Mouse (Mus musculus) forebrain, embryonic 16.5 days (tissue): ENCODE results near the gene Fgf23. TPM values are rescaled to one million over a fixed set of nuclear protein-coding genes. Genes with fewer than 3 reads are reported as not detected.

Experiments
- ATAC-seq: fragments of 200-750 bp; cut with Nextera tagmentation; 2 replicates; pipeline ENCODE4 v1.8.0; 2017; ENCODE audit warnings: mild to moderate bottlenecking, moderate library complexity
- H3K27ac ChIP-seq: fragments of 300-500 bp; sonication (generic); 2 replicates; pipeline ENCODE4 v1.5.1; 2014; ENCODE audit warnings: low read length, control low read depth
- H3K27me3 ChIP-seq: fragments of 300-500 bp; sonication (generic); replicated peaks from 2 replicates; pipeline ENCODE4 v1.6.1; 2014; ENCODE audit warnings: low read length; ENCODE audit not compliant: control insufficient read depth, insufficient read depth
- H3K36me3 ChIP-seq: fragments of 300-500 bp; sonication (generic); 2 replicates; pipeline ENCODE4 v1.6.1; 2014; ENCODE audit not compliant: control insufficient read depth, insufficient read depth
- H3K4me1 ChIP-seq: fragments of 300-500 bp; sonication (generic); replicated peaks from 2 replicates; pipeline ENCODE4 v1.6.1; 2014; ENCODE audit warnings: low read length; ENCODE audit not compliant: control insufficient read depth, insufficient read depth
- H3K4me2 ChIP-seq: fragments of 300-500 bp; sonication (generic); 2 replicates; pipeline ENCODE4 v1.6.1; 2014; ENCODE audit warnings: mild to moderate bottlenecking, low read length, control low read depth
- H3K4me3 ChIP-seq: fragments of 300-500 bp; sonication (generic); replicated peaks from 2 replicates; pipeline ENCODE4 v1.5.1; 2014; ENCODE audit warnings: mild to moderate bottlenecking, low read length, control low read depth
- H3K9ac ChIP-seq: fragments of 300-500 bp; sonication (generic); replicated peaks from 2 replicates; pipeline ENCODE4 v1.6.1; 2014; ENCODE audit warnings: low read depth, low read length, control low read depth
- H3K9me3 ChIP-seq: fragments of 300-500 bp; sonication (generic); 2 replicates; pipeline ENCODE4 v1.6.1; 2016; ENCODE audit warnings: low read length; ENCODE audit not compliant: control insufficient read depth
- WGBS: fragments of 180-500 bp; shearing (Covaris S2); extraction: QIAGEN DNeasy Blood & Tissue Kit; methylation state at CpG from one replicate; pipeline ENCODE4 v1.1.7; 2014; 5-methylcytosine and 5-hydroxymethylcytosine counted together
- polyA plus RNA-seq: library from polyadenylated mRNA; unstranded; fragments of >200 nt; fragmentation: Nextera tagmentation; extraction: Ambion mirVana; gene quantifications from 2 replicates; pipeline ENCODE4 v1.2.1, GENCODE M21; 2015

Fgf23 gene
- 0.19 TPM in 1 of 2 replicates, not detected in the other for polyA plus RNA-seq

- no peak for ATAC-seq
- Histone ChIP-seq H3K27ac (no peak within 1 kb of the TSS), H3K9me3 (no peaks in the 10 kb centered on the region), H3K4me3 (no peak within 1 kb of the TSS), H3K36me3 (no peaks in the 10 kb centered on the region), H3K4me2 (no peak within 1 kb of the TSS), H3K27me3 (no peaks in the 10 kb centered on the region), H3K9ac (no peak within 1 kb of the TSS), H3K4me1 (no peaks in the 10 kb centered on the region)
- WGBS, result 12% methylated on average over 5 of the region's 5 CpGs
Observed at GRCm38 (mm10) chr6:127072817-127073216, at the start of gene Fgf23. Gene Fgf23 (plus strand): TSS chr6:127072902.

DNA sequence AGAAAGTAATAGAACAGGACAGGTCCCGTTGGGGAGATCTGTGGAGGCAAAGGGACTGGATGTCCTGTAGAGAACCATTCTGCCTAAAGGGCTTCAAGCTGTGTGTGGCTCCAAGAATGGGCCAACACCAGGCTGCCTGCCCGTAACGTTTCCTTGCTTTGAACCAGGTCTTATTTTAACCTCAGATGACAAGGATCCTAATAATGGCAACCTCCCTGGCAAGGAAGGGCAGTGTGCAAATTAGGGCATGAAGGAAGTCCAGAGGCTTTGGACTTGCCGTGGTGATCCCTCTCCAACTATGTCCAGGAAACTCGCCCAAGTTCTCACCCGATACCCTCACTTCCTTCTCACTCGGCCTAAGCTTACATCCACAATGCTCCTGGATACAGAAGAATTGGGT, 47.9 kb upstream of the Fgf23 start:
- no peaks in the 10 kb centered on the region for H3K9me3 ChIP-seq
- no peak for ATAC-seq
- H3K9ac ChIP-seq, result no peak overlapping the region
- 0 out of 2 replicates have a peak, but pooled peaks cover 2% of the 10 kb centered on the region for H3K4me1 ChIP-seq
- H3K4me3 ChIP-seq, result no peak overlapping the region
- WGBS, result 78% methylated on average over 7 of the region's 7 CpGs
- no peak overlapping the region for H3K4me2 ChIP-seq
- H3K27me3 ChIP-seq, result no peaks in the 10 kb centered on the region
- no peak overlapping the region for H3K27ac ChIP-seq
- H3K36me3 ChIP-seq, result no peaks in the 10 kb centered on the region

GRCm38 (mm10) chr6:127034760-127035159, 37.9 kb upstream of the Fgf23 start:
- H3K36me3 ChIP-seq, result no peaks in the 10 kb centered on the region
- peak overlapping the region; percentile 28; the same call in 1 of the 2 replicates for H3K4me2 ChIP-seq
- H3K4me3 ChIP-seq, result 0 out of 2 replicates have a peak overlapping the region, but pooled peaks have one; percentile 7
- no peaks in the 10 kb centered on the region for H3K27me3 ChIP-seq
- H3K9ac ChIP-seq, result no peak overlapping the region
- no peaks in the 10 kb centered on the region for H3K9me3 ChIP-seq
- WGBS, result 39% methylated on average over 10 of the region's 10 CpGs
- no peaks in the 10 kb centered on the region for H3K4me1 ChIP-seq
- ATAC-seq, result no peak
- no peak overlapping the region for H3K27ac ChIP-seq

DNA sequence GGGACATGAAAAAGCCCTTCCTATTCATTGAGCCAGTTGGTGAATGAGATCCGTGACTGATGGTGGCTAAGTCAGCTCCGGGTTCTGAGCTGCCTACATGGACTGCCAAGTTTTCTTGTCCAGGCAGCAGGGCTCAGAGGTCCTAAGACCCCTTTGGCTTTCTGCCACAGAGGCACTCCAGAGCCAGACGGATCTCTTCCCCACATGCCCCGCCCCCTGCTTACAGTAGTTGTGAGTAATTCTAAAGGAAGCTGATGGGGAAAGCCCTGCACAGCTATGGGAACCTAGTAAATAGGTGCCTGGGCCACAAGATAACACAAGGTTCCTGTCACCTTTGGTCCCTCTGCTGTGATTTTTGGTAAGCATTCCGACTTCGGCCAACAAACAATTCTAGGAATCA, 27.8 kb upstream of the Fgf23 start:
- no peak for ATAC-seq
- WGBS, result 59% methylated on average over 6 of the region's 6 CpGs
- H3K9me3 ChIP-seq, result no peaks in the 10 kb centered on the region

DNA sequence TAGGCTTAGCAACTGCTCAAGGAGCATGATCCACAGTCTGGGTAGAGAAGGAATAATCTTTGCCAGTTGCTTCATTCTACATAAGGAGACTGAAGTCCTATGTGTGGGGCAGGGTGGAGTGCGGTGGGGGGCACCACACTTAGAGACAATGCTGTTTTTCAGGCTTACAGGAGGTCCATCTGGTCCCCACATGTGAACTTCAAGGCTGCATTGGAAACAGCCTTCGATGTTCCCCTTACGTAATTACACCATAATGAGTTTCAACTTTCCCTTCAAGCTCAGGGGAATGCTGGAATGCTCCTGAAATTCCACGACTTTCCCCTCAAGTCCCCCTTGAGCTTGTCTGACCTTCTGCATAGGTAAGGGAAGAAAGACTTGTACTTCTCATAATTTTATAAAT, 21.9 kb upstream of the Fgf23 start:
- H3K9me3 ChIP-seq, result no peaks in the 10 kb centered on the region
- H3K27me3 ChIP-seq, result no peaks in the 10 kb centered on the region
- no peak overlapping the region for H3K4me2 ChIP-seq
- H3K9ac ChIP-seq, result no peak overlapping the region
- ATAC-seq, result no peak
- no peaks in the 10 kb centered on the region for H3K4me1 ChIP-seq
- H3K36me3 ChIP-seq, result no peaks in the 10 kb centered on the region
- H3K4me3 ChIP-seq, result no peak overlapping the region
- WGBS, result 74% methylated on average over 4 of the region's 4 CpGs
- no peak overlapping the region for H3K27ac ChIP-seq

More for the DNA sequence above, 27.8 kb upstream of the Fgf23 start:
- Histone ChIP-seq H3K27ac (no peak overlapping the region), H3K4me2 (no peak overlapping the region), H3K36me3 (no peaks in the 10 kb centered on the region), H3K9ac (no peak overlapping the region), H3K4me1 (no peaks in the 10 kb centered on the region), H3K27me3 (no peaks in the 10 kb centered on the region), H3K4me3 (no peak overlapping the region)

DNA sequence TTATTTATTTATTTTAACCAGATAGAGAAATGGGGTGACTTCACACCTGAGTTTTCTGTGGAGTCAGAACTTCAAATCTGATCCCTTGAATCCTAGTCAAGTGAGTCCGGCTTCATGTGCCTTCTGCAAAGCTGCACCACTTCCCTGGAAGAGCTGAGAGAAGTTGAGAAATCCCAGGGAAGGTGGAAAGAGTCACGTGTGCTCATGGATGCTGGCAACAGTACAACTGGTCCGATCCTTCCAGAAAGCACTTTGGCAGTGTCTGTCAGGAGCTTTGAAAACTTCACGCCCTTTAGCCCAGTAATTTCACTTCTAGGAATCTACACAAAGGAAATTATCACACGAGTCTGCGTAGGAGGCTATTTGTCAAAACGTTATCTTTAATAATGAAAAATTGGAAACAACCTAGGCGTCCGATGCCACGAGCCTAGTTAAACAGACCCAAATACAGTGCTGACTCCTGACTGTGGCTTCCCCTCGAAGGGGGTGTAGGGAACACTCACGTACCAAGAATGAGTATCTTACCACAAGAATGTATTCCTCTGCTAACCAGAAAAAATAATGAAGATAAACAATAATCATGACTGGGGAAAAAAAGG, 15.6 kb upstream of the Fgf23 start:
- Histone ChIP-seq H3K27me3 (no peaks in the 10 kb centered on the region), H3K4me1 (no peaks in the 10 kb centered on the region), H3K4me3 (no peak overlapping the region), H3K9ac (no peak overlapping the region), H3K27ac (no peak overlapping the region), H3K36me3 (no peaks in the 10 kb centered on the region), H3K4me2 (no peak overlapping the region), H3K9me3 (no peaks in the 10 kb centered on the region)
- no peak for ATAC-seq
- 62% methylated on average over 12 of the region's 12 CpGs for WGBS

DNA sequence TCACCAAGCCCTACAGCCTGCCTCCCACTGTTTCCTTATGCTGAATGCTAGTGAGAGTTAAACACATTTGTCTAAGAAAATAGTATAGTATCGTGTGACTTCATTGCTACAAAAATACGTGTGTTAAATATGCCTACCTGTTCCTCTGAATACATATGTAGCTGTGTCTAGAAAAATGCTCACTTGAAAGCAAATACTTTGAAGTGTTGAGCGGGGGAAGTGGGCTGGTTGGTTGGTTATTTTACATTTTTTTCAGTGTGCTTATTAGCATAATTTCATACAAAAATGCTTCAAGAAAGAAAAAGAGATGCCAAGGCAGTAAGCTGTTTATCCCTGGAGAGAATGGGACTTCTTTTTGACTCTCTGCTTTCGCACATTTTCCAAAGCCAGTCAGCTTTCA, 12.7 kb upstream of the Fgf23 start:
- Histone ChIP-seq H3K27me3 (no peaks in the 10 kb centered on the region), H3K4me1 (no peaks in the 10 kb centered on the region), H3K27ac (no peak overlapping the region), H3K9ac (no peak overlapping the region), H3K4me2 (no peak overlapping the region), H3K36me3 (no peaks in the 10 kb centered on the region), H3K9me3 (no peaks in the 10 kb centered on the region), H3K4me3 (no peak overlapping the region)
- no peak for ATAC-seq
- 85% methylated on average over 4 of the region's 4 CpGs for whole genome bisulfite sequencing

DNA sequence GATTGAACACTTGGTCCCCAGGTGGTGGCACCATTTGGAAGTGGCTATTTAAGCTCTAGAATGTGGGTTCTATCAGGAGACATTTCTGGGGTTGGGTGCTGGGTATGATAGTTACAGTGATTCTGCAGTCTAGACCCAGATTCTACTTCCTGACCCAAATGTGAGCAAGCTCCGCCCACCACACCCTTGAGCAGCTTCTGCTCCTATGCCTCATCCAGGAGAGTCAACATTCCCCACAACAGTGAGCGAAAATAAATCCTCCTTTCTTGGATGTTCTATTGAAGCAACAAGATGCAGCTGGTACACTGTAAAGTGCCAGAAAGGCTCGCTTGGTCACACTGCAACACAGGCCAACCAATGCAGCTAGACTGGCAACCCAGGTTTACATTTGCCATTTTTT, 8.8 kb upstream of the Fgf23 start:
- Histone ChIP-seq H3K4me1 (no peaks in the 10 kb centered on the region), H3K36me3 (no peaks in the 10 kb centered on the region), H3K4me3 (no peak overlapping the region), H3K27ac (no peak overlapping the region), H3K9me3 (no peaks in the 10 kb centered on the region), H3K27me3 (no peaks in the 10 kb centered on the region), H3K9ac (no peak overlapping the region), H3K4me2 (no peak overlapping the region)
- 86% methylated on average over 3 of the region's 3 CpGs for WGBS
- ATAC-seq, result no peak

GRCm38 (mm10) chr6:127064815-127065214, 7.9 kb upstream of the Fgf23 start:
- H3K9ac ChIP-seq, result peak overlapping the region; percentile 27; the same call in 1 of the 2 replicates
- H3K4me3 ChIP-seq, result no peak overlapping the region
- H3K4me1 ChIP-seq, result no peaks in the 10 kb centered on the region
- H3K9me3 ChIP-seq, result no peaks in the 10 kb centered on the region
- WGBS, result 7% methylated on average over 14 of the region's 14 CpGs
- H3K4me2 ChIP-seq, result peak overlapping the region; percentile 4; the same call in 1 of the 2 replicates
- no peak overlapping the region for H3K27ac ChIP-seq
- no peaks in the 10 kb centered on the region for H3K36me3 ChIP-seq
- no peak for ATAC-seq
- no peaks in the 10 kb centered on the region for H3K27me3 ChIP-seq
